Mouse (Mus musculus) megakaryocyte, embryonic 14.5 days (primary cell): ENCODE measurements around the gene Eya4. TPM values are rescaled to one million over a fixed set of nuclear protein-coding genes. Genes with fewer than 3 reads are reported as not detected.

Source experiments
- H3K27me3 ChIP-seq: replicated peaks from 2 replicates; pipeline ENCODE3; 2012; ENCODE audit warnings: inconsistent platforms
- H3K36me3 ChIP-seq: replicated peaks from 2 replicates; pipeline ENCODE3; 2012; ENCODE audit warnings: low read length, inconsistent platforms, mixed read lengths
- H3K4me1 ChIP-seq: 2 replicates; pipeline ENCODE4 v1.6.1; 2012; ENCODE audit warnings: inconsistent platforms
- H3K4me3 ChIP-seq: replicated peaks from 2 replicates; pipeline ENCODE3; 2012; ENCODE audit warnings: moderate library complexity, mild to moderate bottlenecking, inconsistent platforms
- H3K9me3 ChIP-seq: 2 replicates; pipeline ENCODE4 v1.6.1; 2012; ENCODE audit warnings: inconsistent platforms
- FLI1 ChIP-seq: IDR thresholded peaks from 2 replicates; pipeline ENCODE4 v1.6.1; 2012; ENCODE audit warnings: low read length, inconsistent platforms, mixed read lengths
- GATA1 ChIP-seq: IDR thresholded peaks from 3 replicates; pipeline ENCODE4 v1.6.1; 2012; ENCODE audit warnings: mixed read lengths, low read length, inconsistent platforms, borderline replicate concordance
- polyA plus RNA-seq: library from polyadenylated mRNA; stranded (reverse); fragments of >175 nt; gene quantifications from 2 replicates; pipeline ENCODE4 v1.2.3, GENCODE M21; 2012; ENCODE audit warnings: low replicate concordance; ENCODE audit not compliant: insufficient read depth

The Eya4 gene
- polyA plus RNA-seq, 1 experiment = not detected

- TF ChIP-seq GATA1 (no peak), FLI1 (no peak)
- H3K4me3 ChIP-seq = no peak overlapping the region
- no peaks in the 10 kb centered on the region for H3K27me3 ChIP-seq
- H3K4me1 ChIP-seq = no peaks in the 10 kb centered on the region
- H3K36me3 ChIP-seq = no peaks in the 10 kb centered on the region
- 0 out of 2 replicates have a peak, but pooled peaks cover 4% of the 10 kb centered on the region for H3K9me3 ChIP-seq
These were observed 17.8 kb downstream of the Eya4 start for GRCm38 (mm10) chr10:23332768-23333167.

GRCm38 (mm10) chr10:23327651-23328050 lies 22.9 kb downstream of the Eya4 start:
- Histone ChIP-seq H3K4me1 (no peaks in the 10 kb centered on the region), H3K4me3 (no peak overlapping the region), H3K27me3 (no peaks in the 10 kb centered on the region), H3K9me3 (0 out of 2 replicates have a peak, but pooled peaks cover 4% of the 10 kb centered on the region), H3K36me3 (no peaks in the 10 kb centered on the region)
- TF ChIP-seq GATA1 (no peak), FLI1 (no peak)

- H3K4me1 ChIP-seq = no peaks in the 10 kb centered on the region
- H3K9me3 ChIP-seq = no peaks in the 10 kb centered on the region
- TF ChIP-seq FLI1 = no peak
- no peak for TF ChIP-seq GATA1
- no peak overlapping the region for H3K4me3 ChIP-seq
- no peaks in the 10 kb centered on the region for H3K27me3 ChIP-seq
- H3K36me3 ChIP-seq = no peaks in the 10 kb centered on the region
These were observed 28.3 kb downstream of the Eya4 start for GRCm38 (mm10) chr10:23322275-23322674.

GRCm38 (mm10) chr10:23295616-23296015 lies 55.0 kb downstream of the Eya4 start:
- H3K4me3 ChIP-seq = no peak overlapping the region
- TF ChIP-seq FLI1 = no peak
- TF ChIP-seq GATA1 = no peak

DNA sequence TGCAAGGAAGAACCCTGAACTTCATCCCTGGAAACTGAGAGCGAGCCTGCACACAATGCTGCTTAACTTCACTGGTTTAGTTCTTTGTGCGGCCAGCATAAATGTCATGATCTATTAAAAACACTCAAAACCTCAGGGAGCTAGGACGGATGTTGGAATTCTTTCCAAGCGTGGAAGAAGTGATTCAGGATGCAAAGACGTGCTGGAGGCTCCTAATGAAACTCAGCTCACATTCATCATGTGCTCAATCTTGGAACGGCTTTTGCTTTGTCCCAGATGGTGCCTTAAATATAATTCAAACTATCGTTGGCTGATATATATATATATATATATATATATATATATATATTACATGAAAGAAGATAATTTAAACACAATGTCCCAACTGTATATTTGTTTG lies 58.1 kb downstream of the Eya4 start:
- H3K4me3 ChIP-seq = no peak overlapping the region
- no peaks in the 10 kb centered on the region for H3K9me3 ChIP-seq
- no peak for TF ChIP-seq GATA1
- TF ChIP-seq FLI1 = no peak
- H3K4me1 ChIP-seq = no peaks in the 10 kb centered on the region
- H3K36me3 ChIP-seq = no peaks in the 10 kb centered on the region
- no peaks in the 10 kb centered on the region for H3K27me3 ChIP-seq

More at GRCm38 (mm10) chr10:23295616-23296015, 55.0 kb downstream of the Eya4 start:
- no peaks in the 10 kb centered on the region for H3K9me3 ChIP-seq
- H3K36me3 ChIP-seq = no peaks in the 10 kb centered on the region
- H3K27me3 ChIP-seq = no peaks in the 10 kb centered on the region
- H3K4me1 ChIP-seq = no peaks in the 10 kb centered on the region

DNA sequence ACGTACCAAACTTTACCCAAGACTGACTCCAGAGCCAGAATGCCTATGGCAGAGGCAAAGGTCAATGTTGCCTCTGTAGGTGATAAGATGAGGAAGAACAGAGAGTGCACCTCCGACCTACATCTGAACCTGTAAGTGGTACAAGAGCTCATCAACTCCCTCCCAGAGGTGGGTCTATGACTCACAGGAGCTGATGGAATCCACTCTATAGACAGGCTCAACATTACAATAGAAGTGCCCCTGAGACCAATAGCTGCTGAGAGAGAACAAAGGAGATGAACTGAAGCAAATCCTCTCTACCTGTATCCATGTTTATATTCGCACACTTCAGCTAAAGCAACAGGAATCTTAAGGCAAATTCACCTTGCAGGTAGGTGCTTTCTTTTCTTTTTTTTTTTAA lies 73.2 kb downstream of the Eya4 start:
- H3K4me3 ChIP-seq = no peak overlapping the region
- no peaks in the 10 kb centered on the region for H3K36me3 ChIP-seq
- TF ChIP-seq FLI1 = no peak
- TF ChIP-seq GATA1 = no peak
- H3K9me3 ChIP-seq = peaks cover 20% of the 10 kb centered on the region
- no peaks in the 10 kb centered on the region for H3K27me3 ChIP-seq
- no peaks in the 10 kb centered on the region for H3K4me1 ChIP-seq

- H3K9me3 ChIP-seq = peaks cover 25% of the 10 kb centered on the region
- H3K27me3 ChIP-seq = no peaks in the 10 kb centered on the region
- no peaks in the 10 kb centered on the region for H3K36me3 ChIP-seq
- H3K4me3 ChIP-seq = no peak overlapping the region
- no peaks in the 10 kb centered on the region for H3K4me1 ChIP-seq
- TF ChIP-seq FLI1 (no peak), GATA1 (no peak)
These were observed 79.5 kb downstream of the Eya4 start for GRCm38 (mm10) chr10:23271050-23271621.

- Histone ChIP-seq H3K4me1 (no peaks in the 10 kb centered on the region), H3K9me3 (peaks cover 25% of the 10 kb centered on the region), H3K27me3 (no peaks in the 10 kb centered on the region), H3K36me3 (no peaks in the 10 kb centered on the region), H3K4me3 (no peak overlapping the region)
- no peak for TF ChIP-seq GATA1
These were observed 80.1 kb downstream of the Eya4 start for GRCm38 (mm10) chr10:23270502-23270901.

- Histone ChIP-seq H3K36me3 (no peaks in the 10 kb centered on the region), H3K27me3 (no peaks in the 10 kb centered on the region)
- TF ChIP-seq FLI1 (no peak), GATA1 (no peak)
These were observed 98.4 kb downstream of the Eya4 start for GRCm38 (mm10) chr10:23252180-23252579.

DNA sequence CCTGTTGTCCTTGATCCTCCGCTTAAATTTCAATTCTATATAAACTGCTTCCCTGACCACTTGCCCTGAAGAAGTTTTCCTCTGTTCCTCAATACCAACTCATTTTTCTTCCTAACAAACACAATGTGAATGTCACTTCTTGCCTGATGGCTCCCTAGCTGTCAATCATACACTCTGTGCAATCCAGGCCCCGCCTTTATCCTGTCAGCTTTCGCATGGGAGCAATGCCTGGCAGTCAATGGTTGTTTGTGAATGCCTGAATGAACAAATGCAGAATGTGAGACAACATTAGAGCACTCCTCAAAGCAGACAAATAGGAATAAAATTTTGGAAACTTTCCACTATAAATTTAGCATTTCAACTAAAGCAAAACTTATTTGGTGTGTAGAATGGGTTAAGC lies 104.1 kb downstream of the Eya4 start:
- Histone ChIP-seq H3K4me3 (no peak overlapping the region), H3K27me3 (no peaks in the 10 kb centered on the region), H3K4me1 (no peaks in the 10 kb centered on the region), H3K9me3 (peaks cover 4% of the 10 kb centered on the region; the same call in 1 of the 2 replicates), H3K36me3 (no peaks in the 10 kb centered on the region)
- TF ChIP-seq GATA1 = no peak
- TF ChIP-seq FLI1 = no peak

More at GRCm38 (mm10) chr10:23252180-23252579, 98.4 kb downstream of the Eya4 start:
- H3K4me1 ChIP-seq = no peaks in the 10 kb centered on the region
- H3K4me3 ChIP-seq = no peak overlapping the region
- H3K9me3 ChIP-seq = no peaks in the 10 kb centered on the region

DNA sequence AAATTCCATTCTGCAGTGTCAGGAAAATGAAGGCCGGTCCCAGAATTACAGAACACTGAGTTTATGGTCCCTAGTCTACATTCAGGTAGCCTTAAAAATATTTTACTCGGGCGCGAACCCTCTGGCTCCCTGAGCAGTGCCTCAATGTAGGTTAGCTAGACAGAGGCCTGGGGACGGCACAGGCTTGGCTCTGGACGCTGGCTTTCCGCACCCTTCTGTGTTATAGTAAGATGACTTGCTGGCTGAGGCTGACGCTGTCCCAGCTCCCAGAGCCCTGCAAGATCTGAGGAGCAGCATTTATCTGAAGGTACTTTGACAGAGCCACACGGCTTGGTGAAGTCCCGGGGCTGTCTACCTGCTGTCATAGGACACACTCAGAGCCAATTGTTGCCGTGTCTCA lies 113.7 kb downstream of the Eya4 start:
- Histone ChIP-seq H3K27me3 (no peaks in the 10 kb centered on the region), H3K4me3 (no peak overlapping the region), H3K36me3 (no peaks in the 10 kb centered on the region), H3K4me1 (no peaks in the 10 kb centered on the region), H3K9me3 (peaks cover 4% of the 10 kb centered on the region; the same call in 1 of the 2 replicates)
- no peak for TF ChIP-seq FLI1
- TF ChIP-seq GATA1 = no peak
